Mouse (Mus musculus) spleen, adult 12 weeks (tissue): ENCODE measurements around the gene Edar.

Source experiments
- DNase-seq: peaks from one replicate; pipeline ENCODE4 v3.0.0; 2022; ENCODE audit warnings: low spot score

Gene Edar

GRCm38 (mm10) chr10:58651270-58652042 lies 24.0 kb downstream of the Edar start:
- no peak for DNase-seq

- DNase-seq: no peak
Measured at GRCm38 (mm10) chr10:58648787-58649186, 26.7 kb downstream of the Edar start.

GRCm38 (mm10) chr10:58644671-58645070 lies 30.8 kb downstream of the Edar start:
- no peak for DNase-seq

GRCm38 (mm10) chr10:58644194-58644593 lies 31.3 kb downstream of the Edar start:
- DNase-seq: no peak

GRCm38 (mm10) chr10:58643001-58643400 lies 32.5 kb downstream of the Edar start:
- no peak for DNase-seq

GRCm38 (mm10) chr10:58641631-58642030 lies 33.8 kb downstream of the Edar start:
- no peak for DNase-seq

GRCm38 (mm10) chr10:58640446-58641400 lies 34.7 kb downstream of the Edar start:
- DNase-seq: no peak

- DNase-seq: no peak
Measured at GRCm38 (mm10) chr10:58639291-58639690, 36.2 kb downstream of the Edar start.

- DNase-seq: no peak
Measured at GRCm38 (mm10) chr10:58636431-58637080, 38.9 kb downstream of the Edar start.

- no peak for DNase-seq
Measured at GRCm38 (mm10) chr10:58633507-58633906, 41.9 kb downstream of the Edar start.

- no peak for DNase-seq
Measured at GRCm38 (mm10) chr10:58627569-58627968, 47.9 kb downstream of the Edar start.

GRCm38 (mm10) chr10:58624848-58625711 lies 50.4 kb downstream of the Edar start:
- DNase-seq: no peak

GRCm38 (mm10) chr10:58619266-58619665 lies 56.2 kb downstream of the Edar start:
- no peak for DNase-seq

- DNase-seq: no peak
Measured at GRCm38 (mm10) chr10:58618501-58619216, 56.8 kb downstream of the Edar start.

GRCm38 (mm10) chr10:58616565-58616964 lies 58.9 kb downstream of the Edar start:
- no peak for DNase-seq

- DNase-seq: no peak
Measured at GRCm38 (mm10) chr10:58614601-58615000, 60.9 kb downstream of the Edar start.

GRCm38 (mm10) chr10:58610484-58611261 lies 64.8 kb downstream of the Edar start:
- no peak for DNase-seq

GRCm38 (mm10) chr10:58608858-58609257 lies 66.6 kb downstream of the Edar start:
- DNase-seq: no peak

- no peak for DNase-seq
Measured at GRCm38 (mm10) chr10:58606356-58606755, 69.1 kb downstream of the Edar start.

- DNase-seq: no peak
Measured at GRCm38 (mm10) chr10:58604779-58605178, 70.7 kb downstream of the Edar start.
